Mouse (Mus musculus) forebrain, embryonic 15.5 days (tissue): Measurements from ENCODE around the gene Vps11. TPM values are rescaled to one million over a fixed set of nuclear protein-coding genes. Genes with fewer than 3 reads are reported as not detected.
A peak's percentile ranks its signal among the peaks of the same experiment; 100 is the strongest.
"Not testable (repeated sequence)": the region's sequence is repeated elsewhere in the genome, so short reads cannot be mapped to it uniquely, and the experiment has no call there.

Experiments
- ATAC-seq: fragments of 200-750 bp; cut with Nextera tagmentation; replicated peaks from 2 replicates; pipeline ENCODE4 v1.8.0; 2017; ENCODE audit warnings: mild to moderate bottlenecking, moderate TSS enrichment, moderate library complexity
- H3K27ac ChIP-seq: fragments of 300-500 bp; sonication (generic); replicated peaks from 2 replicates; pipeline ENCODE4 v1.5.1; 2015; ENCODE audit warnings: mild to moderate bottlenecking, inconsistent platforms
- H3K27me3 ChIP-seq: fragments of 300-500 bp; sonication (generic); 2 replicates; pipeline ENCODE4 v1.6.1; 2015; ENCODE audit warnings: inconsistent platforms
- H3K36me3 ChIP-seq: fragments of 300-500 bp; sonication (generic); 2 replicates; pipeline ENCODE4 v1.6.1; 2015; ENCODE audit warnings: mild to moderate bottlenecking, inconsistent platforms
- H3K4me1 ChIP-seq: fragments of 300-500 bp; sonication (generic); 2 replicates; pipeline ENCODE4 v1.6.1; 2015; ENCODE audit warnings: inconsistent platforms
- H3K4me2 ChIP-seq: fragments of 300-500 bp; sonication (generic); replicated peaks from 2 replicates; pipeline ENCODE4 v1.6.1; 2015; ENCODE audit warnings: mild to moderate bottlenecking, inconsistent platforms
- H3K4me3 ChIP-seq: fragments of 300-500 bp; sonication (generic); 2 replicates; pipeline ENCODE4 v1.5.1; 2015; ENCODE audit warnings: mild to moderate bottlenecking, inconsistent platforms
- H3K9ac ChIP-seq: fragments of 300-500 bp; sonication (generic); replicated peaks from 2 replicates; pipeline ENCODE4 v1.6.1; 2015; ENCODE audit warnings: mild to moderate bottlenecking, inconsistent platforms
- H3K9me3 ChIP-seq: fragments of 300-500 bp; sonication (generic); 2 replicates; pipeline ENCODE4 v1.6.1; 2016; ENCODE audit warnings: inconsistent platforms
- WGBS: fragments of 180-500 bp; shearing (Covaris S2); methylation state at CpG from one replicate; pipeline ENCODE4 v1.1.7; 2015; ENCODE audit warnings: mixed read lengths; 5-methylcytosine and 5-hydroxymethylcytosine counted together
- microRNA-seq: library from miRNA; unstranded; fragments of <30 nt; microRNA quantifications from one replicate; pipeline ENCODE4, GENCODE M21; 2016
- polyA plus RNA-seq: library from polyadenylated mRNA; unstranded; fragments of >200 nt; fragmentation: Nextera tagmentation; extraction: Ambion mirVana; gene quantifications from 2 replicates; pipeline ENCODE4 v1.2.1, GENCODE M21; 2015

Gene Vps11
- polyA plus RNA-seq, 1 experiment from 2014 or later, result 42.3 TPM

DNA sequence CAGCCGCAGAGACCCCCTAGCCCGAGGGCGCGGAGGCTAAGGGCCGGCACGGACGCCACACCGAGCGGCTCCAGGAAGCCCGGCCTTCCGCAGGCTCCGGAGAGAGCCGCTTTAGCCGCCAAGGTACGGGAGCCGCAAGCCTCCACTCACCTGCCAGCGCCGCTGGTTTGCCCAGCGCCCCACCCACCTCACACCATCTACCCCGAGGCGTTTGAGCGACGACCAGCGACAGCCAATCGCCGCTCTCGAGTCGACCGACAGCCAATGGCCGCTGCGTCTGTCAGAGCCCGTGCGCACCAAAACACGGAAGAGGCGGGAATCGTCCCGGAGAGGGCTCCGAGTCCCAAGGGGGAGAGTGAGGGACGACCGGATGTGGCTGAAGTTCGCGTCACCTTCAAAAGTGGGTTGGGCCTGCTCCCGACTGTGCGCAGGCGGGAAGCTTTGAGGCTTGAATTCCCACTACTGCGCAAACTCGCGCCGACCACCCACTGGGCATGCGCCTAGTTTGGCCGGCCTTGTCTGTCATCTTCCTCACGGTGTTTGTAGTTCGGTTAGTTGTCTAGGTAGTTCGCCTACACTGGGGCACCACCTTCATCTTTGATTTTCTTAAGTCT lies 55.9 kb downstream of the Vps11 start, which contains the start of gene Hinfp:
Hinfp (minus strand) TSS at position 206 of the 614 bp plus-strand sequence.
- H3K36me3 ChIP-seq, result peaks cover 22% of the 10 kb centered on the region
- no peaks in the 10 kb centered on the region for H3K9me3 ChIP-seq
- peak; percentile 99 for ATAC-seq
- under 1% methylated on average over 54 of the region's 54 CpGs for WGBS
- H3K4me2 ChIP-seq, result peak within 1 kb of the TSS; percentile 65
- H3K27ac ChIP-seq, result peak within 1 kb of the TSS; percentile 76
- peak within 1 kb of the TSS; percentile 78 for H3K4me3 ChIP-seq
- H3K4me1 ChIP-seq, result peaks cover 13% of the 10 kb centered on the region
- peak within 1 kb of the TSS; percentile 91 for H3K9ac ChIP-seq
- H3K27me3 ChIP-seq, result no peaks in the 10 kb centered on the region

GRCm38 (mm10) chr9:44300001-44300400 lies 61.5 kb downstream of the Vps11 start:
- not testable (repeated sequence) for ATAC-seq, H3K9ac ChIP-seq, H3K9me3 ChIP-seq, H3K27ac ChIP-seq, H3K27me3 ChIP-seq, H3K4me3 ChIP-seq, H3K4me2 ChIP-seq
- 95% methylated on average over 3 of the region's 3 CpGs for WGBS
- Histone ChIP-seq H3K4me1 (peaks cover 13% of the 10 kb centered on the region), H3K36me3 (peaks cover 70% of the 10 kb centered on the region)

Small RNA genes lying within 50 kb of the gene (microRNA-seq; reads per million reads assigned to microRNA genes)
- gene Gm44335, result not detected
- not detected for gene Mir7085

Other genes starting within 250 kb of the Vps11 start
- gene Gm49380, start 248.2 kb downstream of the Vps11 start, polyA plus RNA-seq, result 0.17 and 0.18 TPM in 2 replicates
- 39.9 and 40.1 TPM in 2 replicates for gene Rnf26, start 248.2 kb downstream of the Vps11 start, polyA plus RNA-seq
- 11.3 and 13.1 TPM in 2 replicates for gene Mcam, start 227.2 kb downstream of the Vps11 start, polyA plus RNA-seq
- 25.7 and 26.4 TPM in 2 replicates for gene Cbl, start 127.6 kb downstream of the Vps11 start, polyA plus RNA-seq
- 0.32 TPM in 1 of 2 replicates, not detected in the other for gene Ccdc153, start 121.0 kb downstream of the Vps11 start, polyA plus RNA-seq
- 0.59 and 0.61 TPM in 2 replicates for gene Pdzd3, start 110.2 kb downstream of the Vps11 start, polyA plus RNA-seq
- 4.5 and 5.2 TPM in 2 replicates for gene Nlrx1, start 93.1 kb downstream of the Vps11 start, polyA plus RNA-seq
- gene Abcg4, start 73.1 kb downstream of the Vps11 start, polyA plus RNA-seq, result 14.2 and 15.6 TPM in 2 replicates
- gene Hinfp, start 56.0 kb downstream of the Vps11 start, polyA plus RNA-seq, result 33.4 and 35.4 TPM in 2 replicates
- gene C2cd2l, start 41.4 kb downstream of the Vps11 start, polyA plus RNA-seq, result 21.5 and 24.2 TPM in 2 replicates
- 32.2 and 32.5 TPM in 2 replicates for gene Dpagt1, start 35.7 kb downstream of the Vps11 start, polyA plus RNA-seq
- 232 and 253 TPM in 2 replicates for gene H2afx, start 27.0 kb downstream of the Vps11 start, polyA plus RNA-seq
- 66.3 and 71.2 TPM in 2 replicates for gene Hmbs, start 17.4 kb downstream of the Vps11 start, polyA plus RNA-seq
- 21.6 and 22.0 TPM in 2 replicates for gene Hyou1, start 17.8 kb upstream of the Vps11 start, polyA plus RNA-seq
- 36.1 and 37.4 TPM in 2 replicates for gene Slc37a4, start 35.2 kb upstream of the Vps11 start, polyA plus RNA-seq
- gene Rps25, start 45.5 kb upstream of the Vps11 start, polyA plus RNA-seq, result 1,070 and 1,143 TPM in 2 replicates
- gene Trappc4, start 45.9 kb upstream of the Vps11 start, polyA plus RNA-seq, result 320 and 321 TPM in 2 replicates
- gene Ccdc84, start 56.9 kb upstream of the Vps11 start, polyA plus RNA-seq, result 34.6 and 35.1 TPM in 2 replicates
- gene Foxr1, start 79.5 kb upstream of the Vps11 start, polyA plus RNA-seq, result not detected in 2 replicates
- not detected in 2 replicates for gene Upk2, start 93.3 kb upstream of the Vps11 start, polyA plus RNA-seq
- 13.6 and 14.4 TPM in 2 replicates for gene Bcl9l, start 121.2 kb upstream of the Vps11 start, polyA plus RNA-seq
- gene Cxcr5, start 200.2 kb upstream of the Vps11 start, polyA plus RNA-seq, result 0.06 TPM in 1 of 2 replicates, not detected in the other
- gene Ddx6, start 243.2 kb upstream of the Vps11 start, polyA plus RNA-seq, result 22.9 and 23.1 TPM in 2 replicates